Mouse (Mus musculus) midbrain, embryonic 10.5 days (tissue): ENCODE data around the gene Gria4. TPM values are rescaled to one million over a fixed set of nuclear protein-coding genes. Genes with fewer than 3 reads are reported as not detected.

Experiments used
- DNase-seq: peaks from one replicate; pipeline ENCODE4 v3.0.0-alpha.2; 2017; ENCODE audit warnings: low spot score
- H3K27ac ChIP-seq: fragments of 300-500 bp; sonication (generic); replicated peaks from 2 replicates; pipeline ENCODE4 v1.5.1; 2016; ENCODE audit warnings: mild to moderate bottlenecking
- H3K27me3 ChIP-seq: fragments of 300-500 bp; sonication (generic); 2 replicates; pipeline ENCODE4 v1.6.1; 2016; ENCODE audit warnings: low read depth, mild to moderate bottlenecking; ENCODE audit not compliant: poor library complexity, severe bottlenecking
- H3K36me3 ChIP-seq: fragments of 300-500 bp; sonication (generic); 2 replicates; pipeline ENCODE4 v1.6.1; 2016; ENCODE audit warnings: mild to moderate bottlenecking, moderate library complexity
- H3K4me1 ChIP-seq: fragments of 300-500 bp; sonication (generic); 2 replicates; pipeline ENCODE4 v1.6.1; 2016
- H3K4me3 ChIP-seq: fragments of 300-500 bp; sonication (generic); 2 replicates; pipeline ENCODE4 v1.5.1; 2016; ENCODE audit warnings: mild to moderate bottlenecking, moderate library complexity
- H3K9me3 ChIP-seq: fragments of 300-500 bp; sonication (generic); replicated peaks from 2 replicates; pipeline ENCODE4 v1.6.1; 2016; ENCODE audit warnings: mild to moderate bottlenecking
- WGBS: fragments of 180-500 bp; shearing (Covaris S2); methylation state at CpG from one replicate; pipeline ENCODE4 v1.1.7; 2016; 5-methylcytosine and 5-hydroxymethylcytosine counted together
- microRNA-seq: library from miRNA; unstranded; fragments of <30 nt; microRNA quantifications from one replicate; pipeline ENCODE4, GENCODE M21; 2017
- polyA plus RNA-seq: library from polyadenylated mRNA; unstranded; fragments of >200 nt; fragmentation: Nextera tagmentation; extraction: Ambion mirVana; gene quantifications from 2 replicates; pipeline ENCODE4 v1.2.1, GENCODE M21; 2016

The Gria4 gene
- polyA plus RNA-seq, 1 experiment from 2014 or later: 5.3 TPM

DNA sequence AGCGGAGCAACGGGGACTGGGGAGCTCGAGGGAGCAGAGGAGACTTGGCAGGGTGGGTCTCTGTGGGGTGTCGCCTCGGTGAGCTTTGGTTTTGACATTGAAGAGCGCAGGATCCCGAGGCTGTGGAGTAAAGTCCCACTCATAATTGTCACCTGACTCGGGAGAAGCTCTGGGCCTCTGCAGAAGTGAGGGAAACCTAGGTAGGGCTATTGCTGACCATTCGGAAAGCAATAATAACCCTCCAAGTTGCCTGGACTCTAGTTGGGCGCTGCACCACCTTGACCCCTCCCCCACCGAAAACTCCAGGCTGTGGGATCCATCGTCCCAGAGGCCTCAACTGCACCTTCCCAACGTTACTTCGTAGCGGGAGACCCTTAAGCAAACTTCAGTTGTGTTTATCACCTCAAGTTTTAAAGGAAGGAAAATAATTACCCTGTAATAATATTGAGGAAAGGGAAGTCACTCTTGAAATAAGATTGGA is 419.4 kb downstream of the Gria4 start:
- H3K4me3 ChIP-seq: peak overlapping the region; percentile 84
- H3K4me1 ChIP-seq: peaks cover 20% of the 10 kb centered on the region; the same call in 1 of the 2 replicates
- WGBS: under 1% methylated on average over 15 of the region's 15 CpGs
- H3K9me3 ChIP-seq: no peaks in the 10 kb centered on the region
- peaks cover 12% of the 10 kb centered on the region for H3K36me3 ChIP-seq
- no peaks in the 10 kb centered on the region for H3K27me3 ChIP-seq
- no peak for DNase-seq
- peak overlapping the region; percentile 91 for H3K27ac ChIP-seq

- WGBS: 2% methylated on average over 31 of the region's 31 CpGs
- Histone ChIP-seq H3K4me1 (peaks cover 20% of the 10 kb centered on the region; the same call in 1 of the 2 replicates), H3K27me3 (no peaks in the 10 kb centered on the region), H3K27ac (peak within 1 kb of the TSS; percentile 91), H3K36me3 (peaks cover 8% of the 10 kb centered on the region), H3K4me3 (peak within 1 kb of the TSS; percentile 84), H3K9me3 (no peaks in the 10 kb centered on the region)
- peak; percentile 97 for DNase-seq
Measured at GRCm38 (mm10) chr9:4375828-4376639, 420.0 kb downstream of the Gria4 start, which contains the start of gene Msantd4. Msantd4 (plus strand) TSS chr9:4376562.

Small RNA genes within 50 kb of the gene (microRNA-seq; reads per million reads assigned to microRNA genes)
- gene Gm23811 (not detected), gene Gm23992 (not detected)
